In the genomic region with DNA sequence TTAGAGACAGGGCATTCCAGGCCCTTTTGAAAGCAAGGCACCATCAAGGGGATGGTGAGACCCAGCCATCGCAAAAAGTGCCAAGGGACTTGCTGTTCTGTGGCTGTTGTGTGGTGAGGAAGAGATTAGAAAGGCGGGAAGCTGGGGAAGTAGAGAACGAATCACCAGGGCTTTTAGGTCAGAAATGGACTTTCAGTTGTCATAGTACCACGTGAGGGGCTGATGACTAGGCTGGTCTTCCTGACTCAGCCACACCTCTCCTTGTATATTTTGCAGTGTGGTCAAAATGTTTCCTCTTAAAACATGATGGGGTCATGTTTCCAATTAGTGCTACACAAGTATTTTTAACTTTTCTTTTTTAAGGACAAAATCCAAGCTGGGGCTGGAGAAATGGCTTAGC, we compare ENCODE assay signal across 23 mouse cellular contexts. TPM values are rescaled to one million over a fixed set of nuclear protein-coding genes. Genes with fewer than 3 reads are reported as not detected.
DNase-seq lines count a peak whose midpoint lies in the region; ATAC-seq and TF ChIP-seq lines count a peak whose summit lies in the region.
"Had no signal": no experiment of that assay in that cellular context is flagged by ENCODE, and none has a peak within 500 bp of the region (broad histone marks: within the 10 kb centered on the region; RNA-seq: fewer than 3 reads in every experiment).

No protein-coding gene starts in this region.

- H3K9me3 ChIP-seq in lung, embryonic 14.5 days (ENCODE audit: low read depth, low read length) = no peaks in the 10 kb centered on the region
- H3K9me3 ChIP-seq in limb, embryonic 12.5 days = no peaks in the 10 kb centered on the region
- H3K9me3 ChIP-seq: embryonic facial prominence, embryonic 13.5 days; forebrain, embryonic 13.5 days; hindbrain, embryonic 10.5 days had no signal

- TF ChIP-seq CTCF in lung, embryonic 14.5 days (IDR thresholded peaks at IDR 0.05; ENCODE audit: low read depth) = no peak

- DNase-seq in lung, embryonic 14.5 days = peak; percentile 7
- DNase-seq in lung, adult 18-20 months = no peak
- DNase-seq in ovary, adult 18-20 months (ENCODE audit: low spot score) = no peak
- no peak for DNase-seq in left cerebral cortex, postnatal 36 days (ENCODE audit: low spot score in 2 of 2)
- DNase-seq in layer of hippocampus, adult 11-12 months (ENCODE audit: low spot score) = no peak
- DNase-seq: adrenal gland, adult 8-10 months; adrenal gland, postnatal 36 days; cerebellum, adult 11 months; cerebellum, adult 8-10 months; cerebellum, postnatal 25 days; forebrain, postnatal 0 days; gastrocnemius, postnatal 14 days; heart, postnatal 14 days had no signal

- H3K4me1 ChIP-seq in lung, embryonic 14.5 days (ENCODE audit: insufficient read depth) = peaks cover 16% of the 10 kb centered on the region
- H3K4me1 ChIP-seq in limb, embryonic 12.5 days (replicated peaks) = peaks cover 33% of the 10 kb centered on the region

- H3K27ac ChIP-seq in lung, embryonic 14.5 days (ENCODE audit: low read depth) = no peak overlapping the region
- peak overlapping the region; percentile 83 for H3K27ac ChIP-seq in limb, embryonic 12.5 days
- H3K27ac ChIP-seq: embryonic facial prominence, embryonic 13.5 days; forebrain, embryonic 13.5 days; hindbrain, embryonic 14.5 days had no signal

- H3K27me3 ChIP-seq in lung, embryonic 14.5 days (ENCODE audit: insufficient read depth, low read length) = no peaks in the 10 kb centered on the region
- H3K27me3 ChIP-seq in limb, embryonic 12.5 days = no peaks in the 10 kb centered on the region
- H3K27me3 ChIP-seq: embryonic facial prominence, embryonic 13.5 days; forebrain, embryonic 13.5 days had no signal

- H3K4me2 ChIP-seq in lung, embryonic 14.5 days = no peak overlapping the region
- no peak overlapping the region for H3K4me2 ChIP-seq in limb, embryonic 12.5 days
- H3K4me2 ChIP-seq: forebrain, embryonic 13.5 days; hindbrain, embryonic 14.5 days had no signal

- no peaks in the 10 kb centered on the region for H3K36me3 ChIP-seq in lung, embryonic 14.5 days (ENCODE audit: insufficient read depth)
- no peaks in the 10 kb centered on the region for H3K36me3 ChIP-seq in limb, embryonic 12.5 days
- H3K36me3 ChIP-seq: embryonic facial prominence, embryonic 13.5 days; hindbrain, embryonic 10.5 days had no signal

- ATAC-seq in lung, embryonic 14.5 days (ENCODE audit: insufficient read depth) = no peak
- ATAC-seq in common myeloid progenitor, adult 5-6 weeks (replicated peaks; ENCODE audit: low read depth, poor library complexity, severe bottlenecking) = peak; percentile 87
- no peak for ATAC-seq in limb, embryonic 12.5 days (ENCODE audit: insufficient number of reproducible peaks, insufficient read depth, low FRiP score, low TSS enrichment, low read depth)
- ATAC-seq: forebrain, embryonic 13.5 days had no signal

- 60% methylated on average over 4 of the region's 4 CpGs for WGBS in lung, embryonic 14.5 days
- WGBS in limb, embryonic 12.5 days = 69% methylated on average over 4 of the region's 4 CpGs

- no peak overlapping the region for H3K4me3 ChIP-seq in lung, embryonic 14.5 days (ENCODE audit: low read depth, low read length)
- no peak overlapping the region for H3K4me3 ChIP-seq in limb, embryonic 12.5 days (replicated peaks)
- H3K4me3 ChIP-seq: embryonic facial prominence, embryonic 13.5 days; forebrain, embryonic 13.5 days; hindbrain, embryonic 10.5 days had no signal

- intact Hi-C loops in left cerebral cortex, postnatal 36 days (cut with DNase I) = no loop called here

- H3K9ac ChIP-seq in lung, embryonic 14.5 days = no peak overlapping the region
- no peak overlapping the region for H3K9ac ChIP-seq in limb, embryonic 12.5 days (replicated peaks)
- H3K9ac ChIP-seq: embryonic facial prominence, embryonic 13.5 days; forebrain, embryonic 13.5 days; forebrain, postnatal 0 days; hindbrain, embryonic 14.5 days had no signal

RNA-seq across cellular contexts. Expression of a gene that starts 17.7 kb away (rescaled TPM):
- not detected in 2 replicates for polyA plus RNA-seq in lung, embryonic 14.5 days (2014; fragmentation: Nextera tagmentation; extraction: Ambion mirVana)
- not detected in 2 replicates for total RNA-seq in common myeloid progenitor, adult 5-6 weeks (2017)
- not detected in 2 replicates for polyA plus RNA-seq in limb, embryonic 12.5 days (2016; fragmentation: Nextera tagmentation; extraction: Ambion mirVana)
- total RNA-seq in left cerebral cortex, postnatal 36 days (2021) = not detected
- total RNA-seq: adrenal gland, adult 8-10 months; adrenal gland, postnatal 36 days; ES-E14; forebrain, postnatal 0 days; gastrocnemius, adult 18-20 months; gastrocnemius, postnatal 14 days; heart, postnatal 14 days had no signal
- polyA plus RNA-seq: brain, embryonic 14.5 days; embryonic facial prominence, embryonic 13.5 days; forebrain, embryonic 13.5 days; heart, embryonic 14.5 days; hindbrain, embryonic 10.5 days; hindbrain, embryonic 14.5 days had no signal
